Mouse (Mus musculus) neural tube, embryonic 14.5 days (tissue): Measurements from ENCODE around the gene Fank1. TPM values are rescaled to one million over a fixed set of nuclear protein-coding genes. Genes with fewer than 3 reads are reported as not detected.
"Not testable (repeated sequence)": the region's sequence is repeated elsewhere in the genome, so short reads cannot be mapped to it uniquely, and the experiment has no call there.

Source experiments
- ATAC-seq: fragments of 200-750 bp; cut with Nextera tagmentation; 2 replicates; pipeline ENCODE4 v1.8.0; 2017; ENCODE audit warnings: low read depth, mild to moderate bottlenecking, moderate TSS enrichment, moderate library complexity
- H3K27ac ChIP-seq: fragments of 300-500 bp; sonication (generic); 2 replicates; pipeline ENCODE4 v1.5.1; 2014; ENCODE audit warnings: low read depth, mild to moderate bottlenecking, control low read depth, low read length, moderate library complexity, mixed read lengths
- H3K27me3 ChIP-seq: fragments of 300-500 bp; sonication (generic); 2 replicates; pipeline ENCODE4 v1.6.1; 2014; ENCODE audit warnings: low read length; ENCODE audit not compliant: control insufficient read depth, insufficient read depth
- H3K36me3 ChIP-seq: fragments of 300-500 bp; sonication (generic); 2 replicates; pipeline ENCODE4 v1.6.1; 2014; ENCODE audit warnings: low read length, mixed read lengths; ENCODE audit not compliant: control insufficient read depth, insufficient read depth
- H3K4me1 ChIP-seq: fragments of 300-500 bp; sonication (generic); 2 replicates; pipeline ENCODE4 v1.6.1; 2014; ENCODE audit warnings: low read length; ENCODE audit not compliant: control insufficient read depth, insufficient read depth
- H3K4me2 ChIP-seq: fragments of 300-500 bp; sonication (generic); 2 replicates; pipeline ENCODE4 v1.6.1; 2014; ENCODE audit warnings: mild to moderate bottlenecking, low read depth, low read length, control low read depth
- H3K4me3 ChIP-seq: fragments of 300-500 bp; sonication (generic); 2 replicates; pipeline ENCODE4 v1.5.1; 2014; ENCODE audit warnings: low read depth, low read length, control low read depth, mixed read lengths
- H3K9ac ChIP-seq: fragments of 300-500 bp; sonication (generic); replicated peaks from 2 replicates; pipeline ENCODE4 v1.6.1; 2014; ENCODE audit warnings: low read depth, mild to moderate bottlenecking, control low read depth, low read length, mixed read lengths
- H3K9me3 ChIP-seq: fragments of 300-500 bp; sonication (generic); 2 replicates; pipeline ENCODE4 v1.6.1; 2016; ENCODE audit warnings: low read length; ENCODE audit not compliant: control insufficient read depth
- WGBS: fragments of 180-500 bp; shearing (Covaris S2); extraction: QIAGEN DNeasy Blood & Tissue Kit; methylation state at CpG from one replicate; pipeline ENCODE4 v1.1.7; 2014; 5-methylcytosine and 5-hydroxymethylcytosine counted together
- polyA plus RNA-seq: library from polyadenylated mRNA; unstranded; fragments of >200 nt; fragmentation: Nextera tagmentation; extraction: Ambion mirVana; gene quantifications from 2 replicates; pipeline ENCODE4 v1.2.1, GENCODE M21; 2014

Gene Fank1
- polyA plus RNA-seq, 1 experiment from 2014 or later = 3.7 TPM

GRCm38 (mm10) chr7:133862723-133863122, 86.1 kb downstream of the Fank1 start:
- no peak for ATAC-seq
- Histone ChIP-seq H3K36me3 (no peaks in the 10 kb centered on the region), H3K27ac (no peak overlapping the region), H3K4me3 (no peak overlapping the region), H3K27me3 (no peaks in the 10 kb centered on the region), H3K9me3 (no peaks in the 10 kb centered on the region), H3K4me2 (no peak overlapping the region), H3K4me1 (no peaks in the 10 kb centered on the region), H3K9ac (no peak overlapping the region)
- WGBS = 93% methylated on average over 5 of the region's 5 CpGs

- Histone ChIP-seq H3K4me1 (no peaks in the 10 kb centered on the region), H3K27ac (no peak overlapping the region), H3K36me3 (no peaks in the 10 kb centered on the region), H3K4me2 (no peak overlapping the region), H3K9ac (no peak overlapping the region), H3K9me3 (no peaks in the 10 kb centered on the region), H3K27me3 (no peaks in the 10 kb centered on the region), H3K4me3 (no peak overlapping the region)
- ATAC-seq = no peak
- WGBS = 79% methylated on average over 3 of the region's 3 CpGs
Observed at GRCm38 (mm10) chr7:133863151-133863550, 86.5 kb downstream of the Fank1 start.

GRCm38 (mm10) chr7:133863684-133864083, 87.0 kb downstream of the Fank1 start:
- Histone ChIP-seq H3K4me1 (no peaks in the 10 kb centered on the region), H3K27ac (no peak overlapping the region), H3K9me3 (no peaks in the 10 kb centered on the region), H3K9ac (no peak overlapping the region), H3K4me3 (no peak overlapping the region), H3K4me2 (no peak overlapping the region), H3K36me3 (no peaks in the 10 kb centered on the region), H3K27me3 (no peaks in the 10 kb centered on the region)
- no peak for ATAC-seq
- 87% methylated on average over 4 of the region's 4 CpGs for WGBS

- Histone ChIP-seq H3K4me1 (no peaks in the 10 kb centered on the region), H3K27me3 (no peaks in the 10 kb centered on the region), H3K9me3 (no peaks in the 10 kb centered on the region), H3K4me3 (no peak overlapping the region), H3K27ac (no peak overlapping the region), H3K4me2 (no peak overlapping the region), H3K36me3 (no peaks in the 10 kb centered on the region), H3K9ac (no peak overlapping the region)
- ATAC-seq = no peak
- 89% methylated on average over 4 of the region's 4 CpGs for WGBS
Observed at GRCm38 (mm10) chr7:133870265-133870664, 93.6 kb downstream of the Fank1 start.

- no peaks in the 10 kb centered on the region for H3K27me3 ChIP-seq
- no peak for ATAC-seq
Observed at GRCm38 (mm10) chr7:133872701-133873100, 96.0 kb downstream of the Fank1 start.

GRCm38 (mm10) chr7:133876139-133876538, 99.5 kb downstream of the Fank1 start:
- Histone ChIP-seq H3K4me2 (no peak overlapping the region), H3K9me3 (no peaks in the 10 kb centered on the region), H3K36me3 (no peaks in the 10 kb centered on the region), H3K9ac (no peak overlapping the region), H3K27me3 (no peaks in the 10 kb centered on the region), H3K4me3 (no peak overlapping the region), H3K4me1 (0 out of 2 replicates have a peak, but pooled peaks cover 3% of the 10 kb centered on the region), H3K27ac (no peak overlapping the region)
- no peak for ATAC-seq
- WGBS = 61% methylated on average over 3 of the region's 3 CpGs

More at GRCm38 (mm10) chr7:133872701-133873100, 96.0 kb downstream of the Fank1 start:
- Histone ChIP-seq H3K4me3 (no peak overlapping the region), H3K27ac (no peak overlapping the region), H3K9me3 (no peaks in the 10 kb centered on the region), H3K9ac (no peak overlapping the region), H3K4me2 (no peak overlapping the region), H3K4me1 (0 out of 2 replicates have a peak, but pooled peaks cover 3% of the 10 kb centered on the region), H3K36me3 (no peaks in the 10 kb centered on the region)
- 84% methylated on average over 5 of the region's 5 CpGs for WGBS

GRCm38 (mm10) chr7:133876646-133877342, 100.1 kb downstream of the Fank1 start:
- no peak overlapping the region for H3K9ac ChIP-seq
- no peaks in the 10 kb centered on the region for H3K36me3 ChIP-seq
- no peak overlapping the region for H3K27ac ChIP-seq
- H3K4me2 ChIP-seq = no peak overlapping the region
- WGBS = 87% methylated on average over 17 of the region's 17 CpGs
- no peak for ATAC-seq
- 0 out of 2 replicates have a peak, but pooled peaks cover 3% of the 10 kb centered on the region for H3K4me1 ChIP-seq
- H3K9me3 ChIP-seq = no peaks in the 10 kb centered on the region
- no peak overlapping the region for H3K4me3 ChIP-seq
- H3K27me3 ChIP-seq = no peaks in the 10 kb centered on the region

GRCm38 (mm10) chr7:133879761-133880160, 103.1 kb downstream of the Fank1 start:
- Histone ChIP-seq H3K9me3 (no peaks in the 10 kb centered on the region), H3K27me3 (no peaks in the 10 kb centered on the region), H3K4me1 (0 out of 2 replicates have a peak, but pooled peaks cover 3% of the 10 kb centered on the region), H3K27ac (no peak overlapping the region), H3K36me3 (no peaks in the 10 kb centered on the region), H3K4me2 (no peak overlapping the region), H3K9ac (no peak overlapping the region), H3K4me3 (no peak overlapping the region)
- 96% methylated on average over 8 of the region's 8 CpGs for WGBS
- no peak for ATAC-seq

GRCm38 (mm10) chr7:133884759-133885431, 108.2 kb downstream of the Fank1 start:
- H3K9ac ChIP-seq, H3K27me3 ChIP-seq, H3K4me1 ChIP-seq, ATAC-seq, H3K36me3 ChIP-seq, H3K9me3 ChIP-seq, H3K27ac ChIP-seq, H3K4me3 ChIP-seq, H3K4me2 ChIP-seq: not testable (repeated sequence)
- 70% methylated on average over 5 of the region's 9 CpGs for WGBS
